Mouse (Mus musculus) kidney, embryonic 14.5 days (tissue): ENCODE results near the gene Ccnc. TPM values are rescaled to one million over a fixed set of nuclear protein-coding genes. Genes with fewer than 3 reads are reported as not detected.

Experiments
- ATAC-seq: fragments of 200-750 bp; cut with Nextera tagmentation; 2 replicates; pipeline ENCODE4 v1.8.0; 2017; ENCODE audit warnings: moderate number of reproducible peaks, mild to moderate bottlenecking, moderate TSS enrichment, moderate library complexity; ENCODE audit not compliant: low FRiP score, low TSS enrichment
- H3K27ac ChIP-seq: fragments of 300-500 bp; sonication (generic); 2 replicates; pipeline ENCODE4 v1.5.1; 2014; ENCODE audit warnings: low read depth, mild to moderate bottlenecking, low read length, moderate library complexity, mixed read lengths
- H3K27me3 ChIP-seq: fragments of 300-500 bp; sonication (generic); 2 replicates; pipeline ENCODE4 v1.6.1; 2014; ENCODE audit warnings: mild to moderate bottlenecking, low read length; ENCODE audit not compliant: control insufficient read depth, insufficient read depth
- H3K36me3 ChIP-seq: fragments of 300-500 bp; sonication (generic); 2 replicates; pipeline ENCODE4 v1.6.1; 2014; ENCODE audit warnings: low read length, mixed read lengths; ENCODE audit not compliant: control insufficient read depth, insufficient read depth
- H3K4me1 ChIP-seq: fragments of 300-500 bp; sonication (generic); 2 replicates; pipeline ENCODE4 v1.6.1; 2014; ENCODE audit warnings: low read length, mixed read lengths; ENCODE audit not compliant: control insufficient read depth, insufficient read depth
- H3K4me2 ChIP-seq: fragments of 300-500 bp; sonication (generic); replicated peaks from 2 replicates; pipeline ENCODE4 v1.6.1; 2014; ENCODE audit warnings: low read depth, mild to moderate bottlenecking, low read length
- H3K4me3 ChIP-seq: fragments of 300-500 bp; sonication (generic); 2 replicates; pipeline ENCODE4 v1.5.1; 2014; ENCODE audit warnings: mild to moderate bottlenecking, low read length
- H3K9ac ChIP-seq: fragments of 300-500 bp; sonication (generic); 2 replicates; pipeline ENCODE4 v1.6.1; 2014; ENCODE audit warnings: low read depth, mild to moderate bottlenecking, low read length, moderate library complexity
- H3K9me3 ChIP-seq: fragments of 300-500 bp; sonication (generic); 2 replicates; pipeline ENCODE4 v1.6.1; 2016; ENCODE audit warnings: low read length; ENCODE audit not compliant: control insufficient read depth
- WGBS: fragments of 180-500 bp; shearing (Covaris S2); extraction: QIAGEN DNeasy Blood & Tissue Kit; methylation state at CpG from one replicate; pipeline ENCODE4 v1.1.7; 2014; 5-methylcytosine and 5-hydroxymethylcytosine counted together
- polyA plus RNA-seq: library from polyadenylated mRNA; unstranded; fragments of >200 nt; fragmentation: Nextera tagmentation; extraction: Ambion mirVana; gene quantifications from 2 replicates; pipeline ENCODE4 v1.2.1, GENCODE M21; 2014

Gene Ccnc
- polyA plus RNA-seq, 1 experiment from 2014 or later: 48.4 TPM

DNA sequence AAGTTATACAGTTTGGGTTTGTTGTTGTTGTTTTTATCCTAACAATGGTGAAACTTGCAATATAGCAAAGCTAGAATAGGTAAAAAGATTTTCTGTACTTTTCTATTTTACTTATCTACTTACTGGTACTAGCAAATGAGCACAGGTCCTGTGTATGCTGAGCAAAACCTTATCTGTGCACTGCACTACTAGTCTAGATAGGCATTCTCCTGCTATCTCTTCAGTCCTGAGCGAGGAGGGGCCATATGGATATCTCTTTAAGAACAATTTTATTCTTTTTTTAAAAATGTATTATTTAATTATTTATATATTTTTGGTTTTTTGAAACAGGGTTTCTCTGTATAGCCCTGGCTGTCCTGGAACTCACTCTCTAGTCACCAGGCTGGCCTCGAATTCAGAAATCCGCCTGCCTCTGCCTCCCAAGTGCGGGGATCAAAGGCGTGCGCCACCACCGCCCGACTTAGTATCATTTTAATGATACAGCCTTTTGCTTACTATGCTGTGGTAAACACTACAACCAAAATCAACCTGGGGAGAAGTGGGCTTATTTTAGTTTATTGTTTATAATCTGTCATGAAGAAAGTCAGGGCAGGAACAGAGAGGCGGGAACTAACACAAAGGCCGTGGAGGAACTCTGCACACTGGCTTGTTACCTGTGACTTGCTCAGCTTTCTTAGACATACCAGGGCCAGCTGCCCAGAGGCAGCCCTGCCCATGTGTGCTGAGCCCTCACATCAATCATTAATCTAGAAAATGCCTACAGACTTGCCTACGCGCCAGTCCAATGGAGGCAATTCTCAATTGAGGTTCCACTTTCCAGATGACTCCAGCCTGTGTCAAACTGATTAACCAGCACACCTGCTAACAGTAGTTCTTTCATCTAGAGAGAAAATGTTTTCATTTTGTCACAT, 53.6 kb downstream of the Ccnc start:
- Histone ChIP-seq H3K9me3 (no peaks in the 10 kb centered on the region), H3K27ac (no peak overlapping the region), H3K4me3 (no peak overlapping the region), H3K36me3 (peaks cover 43% of the 10 kb centered on the region), H3K9ac (no peak overlapping the region), H3K27me3 (no peaks in the 10 kb centered on the region), H3K4me2 (no peak overlapping the region), H3K4me1 (0 out of 2 replicates have a peak, but pooled peaks cover 7% of the 10 kb centered on the region)
- ATAC-seq: no peak
- WGBS: 94% methylated on average over 12 of the region's 12 CpGs

DNA sequence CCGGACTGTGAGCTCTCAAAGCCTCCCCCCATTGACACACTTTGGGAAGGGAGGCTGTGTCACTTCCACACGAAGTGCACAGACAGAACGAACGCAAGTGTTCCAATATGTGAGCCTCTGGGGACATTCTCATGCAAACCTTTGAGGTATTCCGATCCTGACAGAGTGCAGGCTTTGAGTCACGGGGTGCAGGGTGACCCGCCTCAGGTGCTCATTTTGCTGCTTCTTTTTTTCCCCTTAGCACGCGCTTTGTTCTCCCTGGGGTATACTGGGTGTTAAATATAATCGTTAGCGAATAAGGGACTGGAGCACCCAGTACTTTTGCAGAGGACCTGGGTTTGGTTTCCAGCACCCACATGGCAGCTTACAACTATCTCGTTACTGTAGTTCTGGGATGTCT, 58.8 kb downstream of the Ccnc start:
- no peak overlapping the region for H3K4me2 ChIP-seq
- no peaks in the 10 kb centered on the region for H3K27me3 ChIP-seq
- no peak overlapping the region for H3K27ac ChIP-seq
- H3K9me3 ChIP-seq: no peaks in the 10 kb centered on the region
- H3K36me3 ChIP-seq: peaks cover 52% of the 10 kb centered on the region
- H3K4me3 ChIP-seq: no peak overlapping the region
- 95% methylated on average over 12 of the region's 12 CpGs for WGBS
- no peaks in the 10 kb centered on the region for H3K4me1 ChIP-seq
- no peak for ATAC-seq
- H3K9ac ChIP-seq: no peak overlapping the region

DNA sequence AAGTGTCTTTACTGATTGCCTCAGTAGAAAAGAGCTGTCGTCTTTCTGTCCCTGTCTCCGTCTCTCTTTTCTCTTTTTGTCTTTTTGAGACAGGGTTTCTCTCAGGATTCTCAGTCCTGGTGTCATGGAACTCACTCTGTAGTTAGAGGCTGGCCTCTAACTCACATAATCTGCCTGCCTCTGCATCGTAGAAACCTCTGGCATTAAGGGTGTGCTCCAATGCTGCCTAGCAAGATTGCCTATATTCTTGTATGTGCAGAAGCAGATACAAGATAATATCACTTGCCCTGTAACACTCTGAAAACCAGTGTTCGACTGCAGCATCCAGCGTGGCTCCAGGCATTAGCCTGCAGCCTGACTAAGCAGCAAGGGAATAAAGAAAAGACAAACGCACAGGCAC, 61.4 kb downstream of the Ccnc start:
- H3K36me3 ChIP-seq: peaks cover 31% of the 10 kb centered on the region
- H3K27me3 ChIP-seq: no peaks in the 10 kb centered on the region
- no peaks in the 10 kb centered on the region for H3K9me3 ChIP-seq
- H3K4me2 ChIP-seq: no peak overlapping the region
- H3K4me3 ChIP-seq: no peak overlapping the region
- no peak for ATAC-seq
- WGBS: 93% methylated on average over 6 of the region's 6 CpGs
- no peak overlapping the region for H3K9ac ChIP-seq
- H3K27ac ChIP-seq: no peak overlapping the region
- H3K4me1 ChIP-seq: no peaks in the 10 kb centered on the region

DNA sequence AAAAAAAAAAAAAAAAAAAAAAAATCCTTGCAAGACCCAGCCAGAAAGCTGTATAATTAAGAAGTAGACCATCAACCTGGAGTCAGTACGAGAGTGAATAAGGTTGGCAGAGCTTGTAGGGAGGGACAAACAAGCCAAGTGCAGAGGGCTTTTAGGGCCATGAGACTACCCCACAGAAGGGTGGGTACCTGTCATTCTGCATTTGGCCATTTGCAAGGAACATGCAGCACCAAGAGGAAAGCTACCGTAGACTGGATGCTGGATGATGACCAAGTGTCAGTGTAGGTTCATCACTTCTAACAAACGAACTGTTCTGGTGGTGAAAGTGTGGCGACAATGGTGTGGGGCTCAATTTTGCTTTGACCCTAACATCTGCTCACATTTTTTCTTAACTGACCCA, 62.3 kb downstream of the Ccnc start:
- WGBS: 92% methylated on average over 4 of the region's 4 CpGs
- no peak overlapping the region for H3K4me2 ChIP-seq
- no peak overlapping the region for H3K4me3 ChIP-seq
- ATAC-seq: no peak
- peaks cover 22% of the 10 kb centered on the region for H3K36me3 ChIP-seq
- no peak overlapping the region for H3K27ac ChIP-seq
- H3K27me3 ChIP-seq: no peaks in the 10 kb centered on the region
- no peaks in the 10 kb centered on the region for H3K9me3 ChIP-seq
- no peak overlapping the region for H3K9ac ChIP-seq
- no peaks in the 10 kb centered on the region for H3K4me1 ChIP-seq

DNA sequence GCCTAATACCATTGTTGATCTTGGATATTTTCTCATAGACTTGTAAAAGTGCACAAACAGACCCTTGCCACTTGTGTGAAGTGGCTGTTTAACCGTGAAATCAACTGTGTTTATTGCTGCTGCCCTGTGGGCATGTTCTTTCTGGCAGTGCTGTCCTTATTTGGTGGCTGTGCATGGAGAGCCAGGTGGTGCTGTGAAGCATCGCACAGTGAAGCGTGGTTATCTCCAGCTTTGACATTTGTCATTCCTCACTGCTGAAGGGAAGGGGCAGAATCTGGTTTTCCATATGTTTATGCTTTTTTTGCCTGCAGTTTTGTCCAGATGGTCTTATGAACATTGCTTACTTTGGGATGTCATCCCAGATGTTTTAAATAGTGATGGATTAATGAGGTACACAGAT, 66.1 kb downstream of the Ccnc start:
- Histone ChIP-seq H3K9ac (no peak overlapping the region), H3K27me3 (no peaks in the 10 kb centered on the region), H3K36me3 (peaks cover 14% of the 10 kb centered on the region), H3K4me2 (no peak overlapping the region), H3K27ac (no peak overlapping the region), H3K4me3 (no peak overlapping the region), H3K9me3 (no peaks in the 10 kb centered on the region), H3K4me1 (no peaks in the 10 kb centered on the region)
- no peak for ATAC-seq
- 59% methylated on average over 3 of the region's 3 CpGs for WGBS

DNA sequence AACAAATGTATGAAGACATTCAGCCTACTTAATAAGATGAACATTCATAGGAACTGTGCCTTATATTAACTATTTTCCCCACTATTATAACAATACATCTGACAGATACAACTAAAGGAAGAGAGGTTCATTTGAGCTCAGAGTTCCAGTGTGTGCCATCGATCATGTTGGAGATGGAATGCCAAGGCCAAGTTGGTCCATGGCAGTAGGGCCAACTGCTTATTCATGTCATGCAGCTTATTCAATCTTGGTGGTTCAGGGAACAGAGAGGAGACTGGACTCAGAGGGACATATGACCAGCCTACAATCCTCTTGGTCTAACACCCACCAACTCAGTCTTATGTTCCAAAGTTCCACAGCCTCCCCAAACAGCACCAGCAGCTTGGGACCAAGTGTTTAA, 73.5 kb downstream of the Ccnc start:
- ATAC-seq: no peak
- Histone ChIP-seq H3K9ac (no peak overlapping the region), H3K4me1 (no peaks in the 10 kb centered on the region), H3K36me3 (peaks cover 36% of the 10 kb centered on the region), H3K4me2 (no peak overlapping the region), H3K27ac (no peak overlapping the region), H3K27me3 (no peaks in the 10 kb centered on the region), H3K4me3 (no peak overlapping the region), H3K9me3 (no peaks in the 10 kb centered on the region)
- WGBS: 96% methylated on average over 1 of the region's 1 CpGs

DNA sequence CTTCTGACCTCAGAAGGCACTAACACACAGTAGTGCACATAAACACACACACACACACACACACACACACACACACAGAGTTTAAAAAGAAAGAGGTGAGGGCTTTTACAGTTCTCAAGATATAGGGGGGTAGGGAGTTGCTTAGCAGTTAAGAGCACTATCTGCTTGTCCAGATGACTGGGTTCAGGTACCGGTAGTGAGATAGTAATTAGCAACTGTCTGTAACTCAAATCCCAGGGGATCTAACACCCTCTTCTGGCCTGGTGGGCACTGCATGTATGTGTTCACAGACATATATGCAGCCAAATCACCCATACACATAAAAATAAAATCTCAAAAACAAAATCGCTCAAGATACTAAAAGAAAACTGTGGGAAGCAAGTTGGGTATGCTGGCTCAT, 74.1 kb downstream of the Ccnc start:
- 100% methylated on average over 2 of the region's 2 CpGs for WGBS
- ATAC-seq: no peak

DNA sequence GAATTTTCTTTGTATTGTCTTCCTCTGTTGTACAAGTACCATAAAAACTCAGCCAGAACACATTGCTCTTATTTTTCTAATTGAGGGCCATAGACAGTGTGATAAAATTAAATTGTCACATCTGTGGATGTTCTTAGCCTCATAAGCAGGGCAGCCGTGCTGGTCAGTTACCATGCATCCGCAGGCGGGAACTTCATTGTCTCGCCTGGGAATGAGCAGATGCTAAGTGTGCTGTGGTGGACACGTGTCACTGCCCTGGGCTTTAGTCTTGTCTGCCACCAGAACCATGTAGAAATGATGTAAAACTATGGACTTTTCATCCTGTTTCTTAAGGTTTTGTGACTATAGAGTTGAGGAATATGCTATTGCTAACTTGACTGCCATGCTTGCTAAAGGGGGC, 79.7 kb downstream of the Ccnc start:
- no peak overlapping the region for H3K27ac ChIP-seq
- no peak for ATAC-seq
- no peak overlapping the region for H3K4me2 ChIP-seq
- no peak overlapping the region for H3K4me3 ChIP-seq
- H3K27me3 ChIP-seq: no peaks in the 10 kb centered on the region
- WGBS: 79% methylated on average over 5 of the region's 5 CpGs
- no peaks in the 10 kb centered on the region for H3K9me3 ChIP-seq
- no peak overlapping the region for H3K9ac ChIP-seq
- H3K4me1 ChIP-seq: no peaks in the 10 kb centered on the region
- peaks cover 26% of the 10 kb centered on the region for H3K36me3 ChIP-seq

More for the DNA sequence above, 74.1 kb downstream of the Ccnc start:
- Histone ChIP-seq H3K4me2 (no peak overlapping the region), H3K27ac (no peak overlapping the region), H3K9me3 (no peaks in the 10 kb centered on the region), H3K4me1 (no peaks in the 10 kb centered on the region), H3K27me3 (no peaks in the 10 kb centered on the region), H3K9ac (no peak overlapping the region), H3K4me3 (no peak overlapping the region), H3K36me3 (peaks cover 36% of the 10 kb centered on the region)
